Mouse (Mus musculus): ENCODE measurements around the gene Gabrb3.

DNA sequence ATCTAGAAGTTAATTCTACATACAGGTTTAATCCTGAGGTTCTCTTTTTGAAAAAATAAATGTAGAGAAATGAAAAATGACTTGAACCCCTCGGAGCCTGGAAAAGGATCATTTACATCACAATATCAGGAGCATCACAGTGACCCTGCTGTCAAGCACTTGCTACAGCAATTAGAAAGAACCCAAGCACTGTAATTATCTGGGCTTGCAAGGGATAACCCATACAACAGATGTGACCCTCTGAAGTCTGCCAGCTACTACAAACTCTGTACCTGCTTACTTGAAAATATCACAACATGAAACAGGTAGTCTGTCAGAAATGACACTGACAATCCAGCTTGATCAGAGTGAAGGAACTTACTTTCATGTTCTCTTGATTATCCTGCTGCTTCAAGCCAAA lies 394.2 kb downstream of the Gabrb3 start:
- TF ChIP-seq CTCF (IDR thresholded peaks at IDR 0.05; ENCODE audit: borderline replicate concordance, extremely low read depth, insufficient read depth, insufficient read length): no peak
- no peak for TF ChIP-seq POLR2A (IDR thresholded peaks at IDR 0.05; ENCODE audit: borderline replicate concordance, extremely low read depth, insufficient read depth, insufficient read length, poor library complexity, severe bottlenecking)
